Comparison of ENCODE assay signal across 8 mouse cellular contexts in the genomic region with DNA sequence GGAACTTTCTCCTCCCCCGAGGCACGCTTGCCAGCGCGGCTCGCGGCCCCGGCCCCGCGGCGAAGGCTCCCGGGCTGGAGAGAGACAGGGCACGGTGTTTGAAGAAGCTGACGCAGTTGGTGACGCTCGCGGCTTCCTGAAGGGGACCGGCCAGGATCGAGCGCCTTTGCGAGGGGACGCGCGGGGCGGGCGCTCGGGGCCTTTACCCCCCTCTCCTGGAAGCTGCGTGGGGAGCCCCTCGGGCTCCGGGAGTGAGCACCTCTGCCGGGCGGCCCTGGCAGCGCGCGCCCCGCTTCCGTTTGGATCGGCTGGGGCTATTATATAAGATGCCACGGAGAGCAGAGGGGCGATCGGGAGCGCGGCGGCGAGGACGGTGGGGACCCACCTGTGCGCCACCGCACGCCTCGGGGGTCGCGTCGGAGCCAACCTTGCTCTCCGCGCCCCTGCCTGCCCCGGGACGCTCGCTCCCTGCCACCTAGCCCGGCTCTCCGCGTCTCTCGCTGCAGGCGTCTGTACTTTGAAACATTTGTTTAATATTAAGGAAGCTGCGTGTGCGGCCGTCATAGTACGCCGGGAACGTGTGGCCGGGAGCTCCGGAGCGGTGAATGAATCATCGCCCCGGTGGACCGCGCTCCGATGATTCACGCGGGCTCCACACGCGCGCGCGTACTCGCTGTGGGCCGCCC. TPM values are rescaled to one million over a fixed set of nuclear protein-coding genes. Genes with fewer than 3 reads are reported as not detected.
DNase-seq lines count a peak whose midpoint lies in the region; ATAC-seq and TF ChIP-seq lines count a peak whose summit lies in the region.

No protein-coding gene starts in this region.

- DNase-seq in CD4-positive helper T cell, adult 2 months (ENCODE audit: low read depth, low spot score), result peak; percentile 86
- peak; percentile 67 for DNase-seq in brain, embryonic 14.5 days (ENCODE audit: low read depth)
- peak; percentile 60 to 83 for DNase-seq in kidney, postnatal 25 days
- no peak for DNase-seq in liver, embryonic 13.5 days
- DNase-seq in naive thymus-derived CD4-positive, alpha-beta T cell, adult 2 months (ENCODE audit: low read depth), result peak; percentile 84

- H3K36me3 ChIP-seq in forebrain, embryonic 12.5 days (replicated peaks), result no peaks in the 10 kb centered on the region
- H3K36me3 ChIP-seq in heart, embryonic 16.5 days (ENCODE audit: control insufficient read depth, insufficient read depth), result no peaks in the 10 kb centered on the region
- H3K36me3 ChIP-seq in liver, embryonic 13.5 days, result no peaks in the 10 kb centered on the region
- no peaks in the 10 kb centered on the region for H3K36me3 ChIP-seq in stomach, embryonic 14.5 days (ENCODE audit: control insufficient read depth, insufficient read depth, low read length)

- TF ChIP-seq POLR2A in brain, embryonic 14.5 days (IDR thresholded peaks at IDR 0.05; ENCODE audit: borderline replicate concordance, extremely low read depth, insufficient read depth, insufficient read length, poor library complexity, severe bottlenecking), result no peak

- H3K27me3 ChIP-seq in forebrain, embryonic 12.5 days, result peaks cover 44% of the 10 kb centered on the region
- H3K27me3 ChIP-seq in heart, embryonic 16.5 days (ENCODE audit: control insufficient read depth, insufficient read depth, low read length), result peaks cover 8% of the 10 kb centered on the region
- H3K27me3 ChIP-seq in liver, embryonic 13.5 days, result peaks cover 67% of the 10 kb centered on the region
- peaks cover 14% of the 10 kb centered on the region; the same call in 1 of the 2 replicates for H3K27me3 ChIP-seq in stomach, embryonic 14.5 days (ENCODE audit: control insufficient read depth, insufficient read depth, low read length)

- H3K4me2 ChIP-seq in forebrain, embryonic 12.5 days, result peak overlapping the region; percentile 99
- peak overlapping the region; percentile 96 for H3K4me2 ChIP-seq in heart, embryonic 16.5 days (ENCODE audit: low read depth, low read length)
- peak overlapping the region; percentile 89 for H3K4me2 ChIP-seq in liver, embryonic 13.5 days
- H3K4me2 ChIP-seq in stomach, embryonic 14.5 days (replicated peaks; ENCODE audit: low read depth, low read length), result peak overlapping the region; percentile 99

- peak; percentile 75 for ATAC-seq in forebrain, embryonic 12.5 days (ENCODE audit: low FRiP score)
- ATAC-seq in heart, embryonic 16.5 days (replicated peaks; ENCODE audit: extremely low read depth, insufficient read depth, low FRiP score), result peak; percentile 62
- peak; percentile 41; the same call in 1 of the 2 replicates for ATAC-seq in liver, embryonic 13.5 days (ENCODE audit: low read depth)
- ATAC-seq in stomach, embryonic 14.5 days (ENCODE audit: insufficient number of reproducible peaks, insufficient read depth, low FRiP score, low read depth), result peak; percentile 62

- H3K27ac ChIP-seq in forebrain, embryonic 12.5 days, result no peak overlapping the region
- peak overlapping the region; percentile 92 for H3K27ac ChIP-seq in heart, embryonic 16.5 days (ENCODE audit: low read length)
- no peak overlapping the region for H3K27ac ChIP-seq in liver, embryonic 13.5 days
- no peak overlapping the region for H3K27ac ChIP-seq in stomach, embryonic 14.5 days (ENCODE audit: low read length)

- peaks cover 5% of the 10 kb centered on the region for H3K4me1 ChIP-seq in forebrain, embryonic 12.5 days
- peaks cover 6% of the 10 kb centered on the region for H3K4me1 ChIP-seq in heart, embryonic 16.5 days (ENCODE audit: control insufficient read depth, insufficient read depth, low read length)
- peaks cover 8% of the 10 kb centered on the region; the same call in 1 of the 2 replicates for H3K4me1 ChIP-seq in liver, embryonic 13.5 days (replicated peaks)
- no peaks in the 10 kb centered on the region for H3K4me1 ChIP-seq in stomach, embryonic 14.5 days (ENCODE audit: control insufficient read depth, insufficient read depth, low read length)

- H3K9me3 ChIP-seq in forebrain, embryonic 12.5 days, result no peaks in the 10 kb centered on the region
- H3K9me3 ChIP-seq in heart, embryonic 16.5 days (replicated peaks; ENCODE audit: control insufficient read depth, low read length), result no peaks in the 10 kb centered on the region
- no peaks in the 10 kb centered on the region for H3K9me3 ChIP-seq in liver, embryonic 13.5 days (replicated peaks)
- H3K9me3 ChIP-seq in stomach, embryonic 14.5 days (ENCODE audit: control insufficient read depth, low read depth, low read length), result no peaks in the 10 kb centered on the region

- under 1% methylated on average over 84 of the region's 85 CpGs for WGBS in forebrain, embryonic 12.5 days
- under 1% methylated on average over 80 of the region's 85 CpGs for WGBS in heart, embryonic 16.5 days
- under 1% methylated on average over 80 of the region's 85 CpGs for WGBS in liver, embryonic 13.5 days (ENCODE audit: insufficient replicate concordance)
- WGBS in stomach, embryonic 14.5 days, result under 1% methylated on average over 75 of the region's 85 CpGs

- peak overlapping the region; percentile 65 for H3K9ac ChIP-seq in forebrain, embryonic 12.5 days
- H3K9ac ChIP-seq in heart, embryonic 16.5 days (ENCODE audit: low read length), result peak overlapping the region; percentile 92
- peak overlapping the region; percentile 62 for H3K9ac ChIP-seq in liver, embryonic 13.5 days
- H3K9ac ChIP-seq in stomach, embryonic 14.5 days (replicated peaks; ENCODE audit: low read depth, low read length), result peak overlapping the region; percentile 36

- peak overlapping the region; percentile 79 for H3K4me3 ChIP-seq in forebrain, embryonic 12.5 days (replicated peaks)
- H3K4me3 ChIP-seq in heart, embryonic 16.5 days (ENCODE audit: low read length), result peak overlapping the region; percentile 94
- H3K4me3 ChIP-seq in liver, embryonic 13.5 days (replicated peaks), result peak overlapping the region; percentile 66
- peak overlapping the region; percentile 70 for H3K4me3 ChIP-seq in stomach, embryonic 14.5 days (ENCODE audit: low read depth, low read length)

- 0 out of 2 replicates have a peak, but pooled peaks have one; percentile 2 for TF ChIP-seq CTCF in brain, embryonic 14.5 days (IDR thresholded peaks at IDR 0.05; ENCODE audit: borderline replicate concordance, extremely low read depth, insufficient read depth, insufficient read length)

RNA-seq across cellular contexts. Expression of gene Pcgf5, which starts 0.8 kb away (rescaled TPM):
- polyA plus RNA-seq in brain, embryonic 14.5 days (2012; rRNA removed), result 5.4 and 6.0 TPM in 2 replicates
- polyA plus RNA-seq in forebrain, embryonic 12.5 days (2016; fragmentation: Nextera tagmentation; extraction: Ambion mirVana), result 20.0 and 21.3 TPM in 2 replicates
- 60.5 and 72.4 TPM in 2 replicates for polyA plus RNA-seq in heart, embryonic 16.5 days (2015; fragmentation: Nextera tagmentation; extraction: Ambion mirVana)
- 22.6 and 26.9 TPM in 2 replicates for polyA plus RNA-seq in liver, embryonic 13.5 days (2015; fragmentation: Nextera tagmentation; extraction: Ambion mirVana)
- 10.2 and 13.0 TPM in 2 replicates for polyA plus RNA-seq in stomach, embryonic 14.5 days (2014; fragmentation: Nextera tagmentation; extraction: Ambion mirVana)

Comparison
In these comparisons a context has a peak if more than half of its experiments do, and no peak if none do; other contexts are left out.
1. H3K9ac ChIP-seq: peak in every context shown above with its lines; median percentile 92 in heart, embryonic 16.5 days; 65 in forebrain, embryonic 12.5 days; 62 in liver, embryonic 13.5 days; 36 in stomach, embryonic 14.5 days.